Mouse (Mus musculus) myocyte (in vitro differentiated cells): ENCODE results near the gene Eif2s1. TPM values are rescaled to one million over a fixed set of nuclear protein-coding genes. Genes with fewer than 3 reads are reported as not detected.
"Not testable (repeated sequence)": the region's sequence is repeated elsewhere in the genome, so short reads cannot be mapped to it uniquely, and the experiment has no call there.

ENCODE experiments used
- H3K27me3 ChIP-seq: one replicate; pipeline ENCODE4 v1.6.1; 2011; ENCODE audit not compliant: control insufficient read depth, insufficient read depth, insufficient read length
- H3K36me3 ChIP-seq: one replicate; pipeline ENCODE4 v1.6.1; 2011; ENCODE audit not compliant: control insufficient read depth, insufficient read depth
- H3K4me2 ChIP-seq: one replicate; pipeline ENCODE4 v1.6.1; 2011; ENCODE audit warnings: low read depth, control low read depth
- H3K4me3 ChIP-seq: one replicate; pipeline ENCODE4 v1.5.1; 2011; ENCODE audit warnings: mild to moderate bottlenecking, control low read depth, moderate library complexity
- H3K79me2 ChIP-seq: one replicate; pipeline ENCODE4 v1.6.1; 2011; ENCODE audit not compliant: control insufficient read depth, insufficient read depth
- H3ac ChIP-seq: one replicate; pipeline ENCODE4 v1.6.1; 2011; ENCODE audit not compliant: control insufficient read depth, insufficient read length
- CEBPB ChIP-seq: IDR thresholded peaks from 2 replicates; pipeline ENCODE4 v1.6.1; 2011; ENCODE audit warnings: mild to moderate bottlenecking, moderate library complexity; ENCODE audit not compliant: poor library complexity, insufficient read depth, severe bottlenecking
- E2F4 ChIP-seq: IDR thresholded peaks from one replicate; pipeline ENCODE4 v1.6.1; 2011; ENCODE audit warnings: mild to moderate bottlenecking, control low read depth, moderate library complexity; ENCODE audit not compliant: insufficient read depth
- MAX ChIP-seq: IDR thresholded peaks from one replicate; pipeline ENCODE4 v1.6.1; 2011; ENCODE audit warnings: low read depth, mild to moderate bottlenecking, control low read depth
- MYOD1 ChIP-seq, 3 experiments: IDR thresholded peaks; one replicate each; pipeline ENCODE4 v1.6.1; 2011; ENCODE audit warnings: control low read depth in 2 of 3, low read depth in 2 of 3, mild to moderate bottlenecking in 2 of 3, moderate library complexity in 1 of 3; ENCODE audit not compliant: insufficient read length in 2 of 3, control insufficient read depth in 1 of 3
- MYOG ChIP-seq, 3 experiments: IDR thresholded peaks; one replicate each; pipeline ENCODE4 v1.6.1; 2011; ENCODE audit warnings: control low read depth in 2 of 3, low read depth in 2 of 3, mild to moderate bottlenecking in 2 of 3; ENCODE audit not compliant: insufficient read length in 2 of 3, control insufficient read depth in 1 of 3, insufficient read depth in 1 of 3
- POLR2A ChIP-seq: IDR thresholded peaks from one replicate; pipeline ENCODE4 v1.6.1; 2011; ENCODE audit warnings: low read depth, mild to moderate bottlenecking, control low read depth, moderate library complexity; ENCODE audit not compliant: insufficient read length
- POLR2AphosphoS2 ChIP-seq: IDR thresholded peaks from one replicate; pipeline ENCODE4 v1.6.1; 2011; ENCODE audit warnings: low read depth, control low read depth; ENCODE audit not compliant: insufficient read length
- REST ChIP-seq: IDR thresholded peaks from one replicate; pipeline ENCODE4 v1.6.1; 2011; ENCODE audit warnings: mild to moderate bottlenecking, control low read depth, moderate library complexity; ENCODE audit not compliant: insufficient read depth, insufficient read length
- SRF ChIP-seq: IDR thresholded peaks from one replicate; pipeline ENCODE4 v1.6.1; 2011; ENCODE audit warnings: low read depth; ENCODE audit not compliant: control insufficient read depth, insufficient read length
- TCF12 ChIP-seq: IDR thresholded peaks from one replicate; pipeline ENCODE4 v1.6.1; 2011; ENCODE audit warnings: mild to moderate bottlenecking, control low read depth; ENCODE audit not compliant: poor library complexity, insufficient read depth, severe bottlenecking
- TCF3 ChIP-seq: IDR thresholded peaks from one replicate; pipeline ENCODE4 v1.6.1; 2011; ENCODE audit warnings: low read depth, control low read depth; ENCODE audit not compliant: insufficient read length
- USF1 ChIP-seq: IDR thresholded peaks from one replicate; pipeline ENCODE4 v1.6.1; 2011; ENCODE audit warnings: low read depth, mild to moderate bottlenecking, control low read depth, moderate library complexity
- polyA plus RNA-seq: library from polyadenylated mRNA; unstranded; fragments of >200 nt; fragmentation: generic; extraction: Trizol; gene quantifications from one replicate; pipeline ENCODE4 v1.2.1, GENCODE M21; 2012; ENCODE audit warnings: missing spikeins

Gene Eif2s1
- polyA plus RNA-seq, 1 experiment, result 45.6 TPM

DNA sequence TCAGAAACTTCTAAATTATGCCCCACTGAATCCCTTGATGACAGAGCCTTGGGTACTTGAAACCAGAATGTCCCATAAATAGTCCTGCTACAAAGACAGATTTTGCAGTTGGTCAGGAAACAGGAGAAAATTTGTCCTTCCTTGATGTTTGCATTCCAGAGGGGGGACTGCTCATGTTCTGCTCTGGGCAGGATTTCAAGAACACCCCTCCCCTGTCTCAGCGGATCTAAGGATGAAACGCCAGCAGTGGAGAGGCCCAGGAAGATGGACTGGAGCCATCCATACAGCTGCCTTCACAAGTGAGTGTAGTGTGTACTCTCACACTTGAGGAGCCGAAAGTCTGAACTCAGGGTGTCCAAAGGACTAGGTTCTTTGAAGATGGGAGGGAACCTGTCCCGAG lies 59.8 kb downstream of the Eif2s1 start:
- H3ac ChIP-seq, result no peak overlapping the region
- TF ChIP-seq USF1 (no peak), MYOG (IDR thresholded peaks at IDR 0.05; ENCODE audit: control insufficient read depth in 1 of 3, insufficient read depth in 1 of 3, insufficient read length in 2 of 3, low read depth in 2 of 3) (peak in 1 of 3 experiments; percentile 45), MAX (no peak), TCF12 (peak; percentile 22), POLR2A (no peak), MYOD1 (IDR thresholded peaks at IDR 0.05; ENCODE audit: control insufficient read depth in 1 of 3, insufficient read length in 2 of 3, low read depth in 2 of 3) (peak in 2 of 3 experiments; percentile 8 to 15), REST (no peak)

GRCm38 (mm10) chr12:78922058-78922457 lies 60.4 kb downstream of the Eif2s1 start:
- no peak overlapping the region for H3K4me3 ChIP-seq
- no peaks in the 10 kb centered on the region for H3K79me2 ChIP-seq
- no peak for TF ChIP-seq SRF
- peak; percentile 91 to 94 (median 92) for TF ChIP-seq MYOD1 (IDR thresholded peaks at IDR 0.05; ENCODE audit: control insufficient read depth in 1 of 3, insufficient read length in 2 of 3, low read depth in 2 of 3)
- TF ChIP-seq MAX, result no peak
- no peak for TF ChIP-seq POLR2A
- TF ChIP-seq TCF12, result peak; percentile 89
- TF ChIP-seq CEBPB, result peak; percentile 11; the same call in 1 of the 2 replicates
- TF ChIP-seq REST, result no peak
- TF ChIP-seq MYOG (IDR thresholded peaks at IDR 0.05; ENCODE audit: control insufficient read depth in 1 of 3, insufficient read depth in 1 of 3, insufficient read length in 2 of 3, low read depth in 2 of 3), result peak; percentile 31 to 97 (median 87)
- peak; percentile 54 for TF ChIP-seq TCF3
- no peak overlapping the region for H3ac ChIP-seq
- H3K27me3 ChIP-seq, result no peaks in the 10 kb centered on the region
- no peaks in the 10 kb centered on the region for H3K36me3 ChIP-seq
- H3K4me2 ChIP-seq, result peak overlapping the region; percentile 49

More for the DNA sequence above, 59.8 kb downstream of the Eif2s1 start:
- H3K36me3 ChIP-seq, result no peaks in the 10 kb centered on the region
- H3K4me2 ChIP-seq, result peak overlapping the region; percentile 49
- H3K79me2 ChIP-seq, result no peaks in the 10 kb centered on the region
- no peak overlapping the region for H3K4me3 ChIP-seq
- no peaks in the 10 kb centered on the region for H3K27me3 ChIP-seq

GRCm38 (mm10) chr12:78922977-78923376 lies 61.4 kb downstream of the Eif2s1 start:
- H3ac ChIP-seq, H3K27me3 ChIP-seq: not testable (repeated sequence)

GRCm38 (mm10) chr12:78923539-78924189 lies 62.0 kb downstream of the Eif2s1 start:
- Histone ChIP-seq H3K79me2 (no peaks in the 10 kb centered on the region), H3K4me3 (no peak overlapping the region), H3K27me3 (no peaks in the 10 kb centered on the region), H3ac (no peak overlapping the region), H3K4me2 (no peak overlapping the region), H3K36me3 (no peaks in the 10 kb centered on the region)
- TF ChIP-seq MAX (no peak), CEBPB (no peak), POLR2AphosphoS2 (no peak), SRF (no peak), TCF3 (no peak)

More at GRCm38 (mm10) chr12:78922977-78923376, 61.4 kb downstream of the Eif2s1 start:
- not testable (repeated sequence) for H3K4me2 ChIP-seq, H3K4me3 ChIP-seq, H3K36me3 ChIP-seq, H3K79me2 ChIP-seq

DNA sequence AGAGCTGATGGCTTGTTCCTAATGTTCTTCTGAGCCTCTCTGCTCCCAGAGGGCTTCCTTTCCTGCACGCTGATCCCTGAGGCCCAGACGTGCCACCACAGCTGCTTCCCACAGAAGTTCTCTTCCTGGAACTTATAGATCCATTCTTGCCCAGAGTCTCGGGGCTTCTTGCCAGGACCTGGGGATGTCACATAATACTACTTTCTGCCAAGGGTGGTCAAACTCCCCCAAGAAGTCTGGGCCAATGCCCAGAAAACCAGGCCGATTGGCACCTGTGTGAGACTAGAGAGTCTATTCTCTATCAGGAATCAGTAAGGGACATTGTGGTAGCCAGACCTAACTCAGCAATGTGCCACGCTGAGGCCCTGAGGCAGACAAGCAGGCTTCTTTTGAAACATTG lies 65.7 kb downstream of the Eif2s1 start:
- Histone ChIP-seq H3K79me2 (no peaks in the 10 kb centered on the region), H3K36me3 (no peaks in the 10 kb centered on the region), H3ac (no peak overlapping the region), H3K27me3 (no peaks in the 10 kb centered on the region), H3K4me3 (no peak overlapping the region), H3K4me2 (no peak overlapping the region)
- TF ChIP-seq CEBPB, result no peak
- TF ChIP-seq USF1, result no peak
- peak in 1 of 3 experiments; percentile 15 for TF ChIP-seq MYOG (IDR thresholded peaks at IDR 0.05; ENCODE audit: control insufficient read depth in 1 of 3, insufficient read depth in 1 of 3, insufficient read length in 2 of 3, low read depth in 2 of 3)
- no peak for TF ChIP-seq POLR2AphosphoS2
- TF ChIP-seq E2F4, result no peak
- no peak for TF ChIP-seq REST
- peak in 1 of 3 experiments; percentile 28 for TF ChIP-seq MYOD1 (IDR thresholded peaks at IDR 0.05; ENCODE audit: control insufficient read depth in 1 of 3, insufficient read length in 2 of 3, low read depth in 2 of 3)
- no peak for TF ChIP-seq TCF3
- TF ChIP-seq TCF12, result no peak
